In the genomic region with DNA sequence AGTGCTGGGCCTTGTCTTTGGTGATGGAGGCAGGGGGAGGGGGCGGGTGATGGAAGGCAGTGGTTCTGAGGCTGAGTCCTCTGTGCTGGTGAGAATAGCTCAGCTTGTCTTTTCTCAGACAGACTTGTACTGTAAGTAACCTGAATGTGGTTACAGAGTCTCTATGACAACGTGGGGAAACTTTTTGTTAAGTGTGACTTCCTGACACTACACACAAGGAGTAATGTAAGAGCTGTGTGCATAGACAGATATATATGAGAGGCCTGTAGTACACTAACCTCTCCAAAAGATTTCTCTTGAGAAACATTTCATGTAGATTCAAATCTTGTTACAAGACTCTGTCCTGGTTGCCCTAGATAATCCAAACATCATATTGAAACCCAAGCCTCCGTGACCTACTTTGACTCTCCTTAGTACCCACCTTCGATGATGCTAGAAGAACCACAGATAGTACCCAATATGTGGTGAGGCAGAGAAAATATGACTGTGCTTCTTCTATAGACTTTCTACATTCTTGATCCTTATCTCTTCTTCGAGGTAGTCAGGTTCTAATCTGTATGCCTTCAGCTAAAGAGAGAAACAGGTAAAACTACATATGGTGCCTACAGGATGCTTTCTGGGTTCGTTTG, we compare ENCODE assay signal across 23 mouse cellular contexts.
DNase-seq lines count a peak whose midpoint lies in the region; ATAC-seq and TF ChIP-seq lines count a peak whose summit lies in the region.
"Had no signal": no experiment of that assay in that cellular context is flagged by ENCODE, and none has a peak within 500 bp of the region (broad histone marks: within the 10 kb centered on the region; RNA-seq: fewer than 3 reads in every experiment).

No protein-coding gene starts in this region.

- no peaks in the 10 kb centered on the region for H3K27me3 ChIP-seq in limb, embryonic 10.5 days (ENCODE audit: low read depth, poor library complexity, severe bottlenecking)
- no peaks in the 10 kb centered on the region for H3K27me3 ChIP-seq in forebrain, postnatal 0 days (ENCODE audit: insufficient read depth, low read length)
- H3K27me3 ChIP-seq: embryonic facial prominence, embryonic 15.5 days; kidney, embryonic 15.5 days; limb, embryonic 15.5 days; lung, embryonic 15.5 days had no signal

- peak overlapping the region; percentile 61 for H3K27ac ChIP-seq in limb, embryonic 10.5 days
- no peak overlapping the region for H3K27ac ChIP-seq in forebrain, postnatal 0 days (ENCODE audit: low read depth, low read length)
- H3K27ac ChIP-seq: embryonic facial prominence, embryonic 15.5 days; heart, embryonic 10.5 days; hindbrain, embryonic 15.5 days; kidney, embryonic 15.5 days; left cerebral cortex, adult 2 months; limb, embryonic 15.5 days; liver, embryonic 14.5 days; lung, embryonic 15.5 days; midbrain, embryonic 15.5 days had no signal

- H3K9ac ChIP-seq in forebrain, postnatal 0 days: no peak overlapping the region
- H3K9ac ChIP-seq: embryonic facial prominence, embryonic 15.5 days; hindbrain, embryonic 15.5 days; kidney, embryonic 15.5 days; limb, embryonic 15.5 days; liver, embryonic 14.5 days; lung, embryonic 15.5 days; midbrain, embryonic 15.5 days had no signal

- H3K4me1 ChIP-seq in limb, embryonic 10.5 days: peaks cover 33% of the 10 kb centered on the region
- H3K4me1 ChIP-seq in forebrain, postnatal 0 days (ENCODE audit: insufficient read depth): 0 out of 2 replicates have a peak, but pooled peaks cover 4% of the 10 kb centered on the region
- H3K4me1 ChIP-seq: heart, embryonic 10.5 days; kidney, embryonic 15.5 days; lung, embryonic 15.5 days had no signal

- no peak for ATAC-seq in forebrain, postnatal 0 days
- ATAC-seq: intestine, postnatal 0 days; midbrain, embryonic 15.5 days had no signal

- H3K4me3 ChIP-seq in limb, embryonic 10.5 days: no peak overlapping the region
- no peak overlapping the region for H3K4me3 ChIP-seq in forebrain, postnatal 0 days (ENCODE audit: low read depth, low read length)
- H3K4me3 ChIP-seq: embryonic facial prominence, embryonic 15.5 days; heart, embryonic 10.5 days; hindbrain, embryonic 15.5 days; kidney, embryonic 15.5 days; left cerebral cortex, adult 2 months; limb, embryonic 15.5 days; lung, embryonic 15.5 days; midbrain, embryonic 15.5 days had no signal

- TF ChIP-seq CTCF in forebrain, postnatal 0 days (IDR thresholded peaks at IDR 0.05; ENCODE audit: low read depth): no peak

- H3K4me2 ChIP-seq in forebrain, postnatal 0 days (ENCODE audit: low read depth): no peak overlapping the region
- H3K4me2 ChIP-seq: embryonic facial prominence, embryonic 15.5 days; hindbrain, embryonic 15.5 days; kidney, embryonic 15.5 days; limb, embryonic 15.5 days; lung, embryonic 15.5 days; midbrain, embryonic 15.5 days had no signal

- 80% methylated on average over 6 of the region's 6 CpGs for WGBS in limb, embryonic 10.5 days
- 83% methylated on average over 6 of the region's 6 CpGs for WGBS in forebrain, postnatal 0 days

- H3K36me3 ChIP-seq in limb, embryonic 10.5 days: no peaks in the 10 kb centered on the region
- no peaks in the 10 kb centered on the region for H3K36me3 ChIP-seq in forebrain, postnatal 0 days (ENCODE audit: insufficient read depth)
- H3K36me3 ChIP-seq: embryonic facial prominence, embryonic 15.5 days; heart, embryonic 10.5 days; hindbrain, embryonic 15.5 days; kidney, embryonic 15.5 days; limb, embryonic 15.5 days; lung, embryonic 15.5 days; midbrain, embryonic 15.5 days had no signal

- peak; percentile 86 for DNase-seq in CD4-positive helper T cell, adult 2 months (ENCODE audit: low read depth, low spot score)
- DNase-seq in CD8-positive naive resting alpha-beta T cell, adult 2 months (ENCODE audit: low read depth in 2 of 2, low spot score in 2 of 2): peak; percentile 11 to 34
- DNase-seq in limb, embryonic 10.5 days (ENCODE audit: low spot score): no peak
- peak; percentile 19 for DNase-seq in thymus, postnatal 0 days (ENCODE audit: low spot score)
- no peak for DNase-seq in kidney, adult 8-10 months
- no peak for DNase-seq in forebrain, postnatal 0 days
- no peak for DNase-seq in retina, postnatal 1 day
- no peak for DNase-seq in ovary, postnatal 36 days (ENCODE audit: low spot score)
- DNase-seq: adrenal gland, postnatal 36 days; cerebellum, adult 9-10 months; lung, postnatal 4 days; right cerebral cortex, postnatal 14 days; spleen, adult 18-20 months had no signal

- H3K9me3 ChIP-seq in limb, embryonic 10.5 days (replicated peaks): no peaks in the 10 kb centered on the region
- no peaks in the 10 kb centered on the region for H3K9me3 ChIP-seq in forebrain, postnatal 0 days (ENCODE audit: low read length)
- H3K9me3 ChIP-seq: embryonic facial prominence, embryonic 15.5 days; heart, embryonic 10.5 days; hindbrain, embryonic 15.5 days; kidney, embryonic 15.5 days; limb, embryonic 15.5 days; lung, embryonic 15.5 days; midbrain, embryonic 15.5 days had no signal

Comparison
In these comparisons a context has a peak if more than half of its experiments do, and no peak if none do; other contexts are left out.
1. DNase-seq: peak in CD4-positive helper T cell, adult 2 months (single experiment), CD8-positive naive resting alpha-beta T cell, adult 2 months (2 of 2) and thymus, postnatal 0 days (single experiment); none in limb, embryonic 10.5 days (single experiment), kidney, adult 8-10 months (0 of 2), forebrain, postnatal 0 days (single experiment), retina, postnatal 1 day (single experiment) and ovary, postnatal 36 days (single experiment).